Mouse (Mus musculus) cerebellum, postnatal 4 days (tissue): ENCODE measurements around the gene Acp5.
A peak's percentile ranks its signal among the peaks of the same experiment; 100 is the strongest.
"Not testable (repeated sequence)": the region's sequence is repeated elsewhere in the genome, so short reads cannot be mapped to it uniquely, and the experiment has no call there.

ENCODE experiments used
- DNase-seq, 2 experiments: peaks; one replicate each; pipeline ENCODE4 v3.0.0; 2022; ENCODE audit warnings: low spot score in 2 of 2, mixed read lengths in 1 of 2

Acp5 gene

GRCm38 (mm10) chr9:22135644-22136390 is at the start of gene Acp5:
Acp5 (minus strand) TSS chr9:22135711.
- no peak for DNase-seq

- DNase-seq, result no peak
Observed at GRCm38 (mm10) chr9:22172318-22172717, 36.8 kb upstream of the Acp5 start.

GRCm38 (mm10) chr9:22169327-22169726 is 33.8 kb upstream of the Acp5 start:
- DNase-seq, result no peak

- DNase-seq, result no peak
Observed at GRCm38 (mm10) chr9:22167751-22168150, 32.2 kb upstream of the Acp5 start.

- DNase-seq, result no peak
Observed at GRCm38 (mm10) chr9:22166686-22167085, 31.2 kb upstream of the Acp5 start.

- no peak for DNase-seq
Observed at GRCm38 (mm10) chr9:22165964-22166363, 30.5 kb upstream of the Acp5 start.

- DNase-seq, result peak in 1 of 2 experiments; percentile 38
Observed at GRCm38 (mm10) chr9:22164711-22165668, 29.5 kb upstream of the Acp5 start.

GRCm38 (mm10) chr9:22162912-22163311 is 27.4 kb upstream of the Acp5 start:
- DNase-seq, result no peak

GRCm38 (mm10) chr9:22162305-22162704 is 26.8 kb upstream of the Acp5 start:
- no peak for DNase-seq

- no peak for DNase-seq
Observed at GRCm38 (mm10) chr9:22161299-22161698, 25.8 kb upstream of the Acp5 start.

- DNase-seq, result no peak
Observed at GRCm38 (mm10) chr9:22157516-22158265, 22.2 kb upstream of the Acp5 start.

GRCm38 (mm10) chr9:22156497-22157245 is 21.2 kb upstream of the Acp5 start, which contains the start of gene Pigyl:
Pigyl (plus strand) TSS chr9:22156846.
- DNase-seq, result peak; percentile 97 to 99

- DNase-seq, result peak in 1 of 2 experiments; percentile 72
Observed at GRCm38 (mm10) chr9:22155614-22156013, 20.1 kb upstream of the Acp5 start.

GRCm38 (mm10) chr9:22153810-22154209 is 18.3 kb upstream of the Acp5 start:
- DNase-seq, result no peak

- no peak for DNase-seq
Observed at GRCm38 (mm10) chr9:22150946-22151345, 15.4 kb upstream of the Acp5 start.

- not testable (repeated sequence) for DNase-seq
Observed at GRCm38 (mm10) chr9:22150249-22150693, 14.8 kb upstream of the Acp5 start.

- no peak for DNase-seq
Observed at GRCm38 (mm10) chr9:22149426-22150248, 14.1 kb upstream of the Acp5 start.

- DNase-seq, result no peak
Observed at GRCm38 (mm10) chr9:22144304-22144965, 8.9 kb upstream of the Acp5 start.
